Comparison of ENCODE assay signal across 25 mouse cellular contexts in the genomic region with DNA sequence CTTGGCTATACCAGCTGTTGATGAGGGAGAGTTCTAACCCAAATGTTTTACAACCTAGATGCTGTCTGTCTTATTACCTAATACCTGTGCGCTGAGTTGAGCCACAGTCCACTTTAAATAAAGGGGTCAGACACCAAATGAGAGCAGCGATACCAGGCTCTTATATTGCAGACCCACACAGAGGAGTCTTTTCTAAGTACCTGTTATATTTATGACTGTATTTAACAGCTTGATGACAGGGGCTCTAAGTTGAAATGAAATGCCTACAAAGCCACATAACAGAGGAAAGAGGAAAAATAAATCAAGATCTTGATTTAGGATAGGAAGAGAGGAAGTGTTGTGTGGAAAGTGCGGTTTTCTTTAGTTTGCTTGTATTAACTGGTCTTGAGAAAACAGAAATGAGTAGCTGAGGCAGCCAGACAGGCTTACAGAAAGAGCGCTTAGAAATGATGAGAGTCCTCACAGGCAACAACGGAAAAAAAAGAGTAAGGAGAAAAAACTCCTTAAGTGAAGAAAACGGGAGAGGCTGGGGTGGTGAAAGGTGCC.
DNase-seq lines count a peak whose midpoint lies in the region; ATAC-seq lines count a peak whose summit lies in the region.
"Had no signal": no experiment of that assay in that cellular context is flagged by ENCODE, and none has a peak within 500 bp of the region (broad histone marks: within the 10 kb centered on the region; RNA-seq: fewer than 3 reads in every experiment).

No protein-coding gene starts in this region.

- no peaks in the 10 kb centered on the region for H3K36me3 ChIP-seq in intestine, embryonic 14.5 days (ENCODE audit: control insufficient read depth, insufficient read depth, low read length)
- H3K36me3 ChIP-seq in intestine, embryonic 16.5 days (ENCODE audit: control insufficient read depth, insufficient read depth, low read length): no peaks in the 10 kb centered on the region
- H3K36me3 ChIP-seq in limb, embryonic 11.5 days (ENCODE audit: control insufficient read depth, insufficient read depth, low read length): no peaks in the 10 kb centered on the region
- no peaks in the 10 kb centered on the region for H3K36me3 ChIP-seq in limb, embryonic 10.5 days
- H3K36me3 ChIP-seq: embryonic facial prominence, embryonic 15.5 days; hindbrain, embryonic 10.5 days; hindbrain, embryonic 13.5 days had no signal

- H3K4me1 ChIP-seq in intestine, embryonic 14.5 days (replicated peaks; ENCODE audit: control insufficient read depth, insufficient read depth, low read length): peaks cover 7% of the 10 kb centered on the region; the same call in 1 of the 2 replicates
- H3K4me1 ChIP-seq in intestine, embryonic 16.5 days (ENCODE audit: control insufficient read depth, insufficient read depth, low read length): peaks cover 6% of the 10 kb centered on the region; the same call in 1 of the 2 replicates
- H3K4me1 ChIP-seq in limb, embryonic 11.5 days (ENCODE audit: control insufficient read depth, insufficient read depth, low read length): no peaks in the 10 kb centered on the region
- H3K4me1 ChIP-seq in limb, embryonic 10.5 days: peaks cover 18% of the 10 kb centered on the region
- H3K4me1 ChIP-seq: hindbrain, embryonic 10.5 days; hindbrain, embryonic 13.5 days had no signal

- H3K4me2 ChIP-seq in intestine, embryonic 14.5 days (ENCODE audit: low read length): peak overlapping the region; percentile 24; the same call in 1 of the 2 replicates
- no peak overlapping the region for H3K4me2 ChIP-seq in intestine, embryonic 16.5 days (ENCODE audit: low read depth, low read length)
- H3K4me2 ChIP-seq in limb, embryonic 11.5 days (ENCODE audit: low read depth, severe bottlenecking): no peak overlapping the region
- H3K4me2 ChIP-seq: embryonic facial prominence, embryonic 15.5 days; heart, embryonic 11.5 days; hindbrain, embryonic 13.5 days had no signal

- no peak for ATAC-seq in intestine, embryonic 14.5 days (replicated peaks; ENCODE audit: low FRiP score, low TSS enrichment, low read depth)
- ATAC-seq in intestine, embryonic 16.5 days: no peak
- peak; percentile 51 for ATAC-seq in limb, embryonic 11.5 days (ENCODE audit: insufficient number of reproducible peaks, low FRiP score, low TSS enrichment, low read depth)
- ATAC-seq in hematopoietic stem cell, adult 5-6 weeks (replicated peaks in 1 of 2; ENCODE audit: insufficient read depth in 1 of 2, low FRiP score in 2 of 2, low TSS enrichment in 1 of 2, low read depth in 1 of 2, poor library complexity in 2 of 2, severe bottlenecking in 2 of 2): peak; percentile 69 to 70
- ATAC-seq: CD4-positive, CD25-positive, alpha-beta regulatory T cell, adult 4 months; forebrain, embryonic 14.5 days; forebrain, postnatal 0 days; hindbrain, embryonic 16.5 days; inflammation-experienced regulatory T-cells, adult 6 months had no signal

- no peak overlapping the region for H3K4me3 ChIP-seq in intestine, embryonic 14.5 days (ENCODE audit: low read depth, low read length)
- no peak overlapping the region for H3K4me3 ChIP-seq in intestine, embryonic 16.5 days (ENCODE audit: low read length)
- H3K4me3 ChIP-seq in limb, embryonic 11.5 days (ENCODE audit: low read depth, low read length): no peak overlapping the region
- H3K4me3 ChIP-seq in limb, embryonic 10.5 days: no peak overlapping the region
- H3K4me3 ChIP-seq: embryonic facial prominence, embryonic 15.5 days; hindbrain, embryonic 10.5 days; hindbrain, embryonic 13.5 days had no signal

- DNase-seq in intestine, embryonic 14.5 days (ENCODE audit: low spot score): no peak
- DNase-seq in limb, embryonic 11.5 days (ENCODE audit: low spot score): no peak
- DNase-seq in limb, embryonic 10.5 days (ENCODE audit: low spot score): no peak
- DNase-seq in cerebellum, adult 8-10 months: no peak
- DNase-seq in natural killer cell, adult 2 months (ENCODE audit: low spot score in 2 of 2): no peak
- DNase-seq: adrenal gland, adult 2 months; adrenal gland, postnatal 14 days; cerebellum, adult 11 months; cerebellum, adult 2 months; cerebellum, postnatal 10 days; cerebellum, postnatal 36 days; forebrain, postnatal 0 days; gastrocnemius, postnatal 14 days; heart, adult 11 months; kidney, adult 11 months had no signal

- no peak overlapping the region for H3K9ac ChIP-seq in intestine, embryonic 14.5 days (ENCODE audit: low read length)
- H3K9ac ChIP-seq in intestine, embryonic 16.5 days (ENCODE audit: low read depth, low read length): no peak overlapping the region
- no peak overlapping the region for H3K9ac ChIP-seq in limb, embryonic 11.5 days (ENCODE audit: low read length)
- H3K9ac ChIP-seq: embryonic facial prominence, embryonic 15.5 days; forebrain, postnatal 0 days; hindbrain, embryonic 13.5 days had no signal

- H3K27me3 ChIP-seq in intestine, embryonic 14.5 days (replicated peaks; ENCODE audit: control insufficient read depth, insufficient read depth, low read length): no peaks in the 10 kb centered on the region
- no peaks in the 10 kb centered on the region for H3K27me3 ChIP-seq in intestine, embryonic 16.5 days (replicated peaks; ENCODE audit: control insufficient read depth, insufficient read depth, low read length)
- 0 out of 2 replicates have a peak, but pooled peaks cover 2% of the 10 kb centered on the region for H3K27me3 ChIP-seq in limb, embryonic 11.5 days (ENCODE audit: control insufficient read depth, insufficient read depth, low read length)
- peaks cover 54% of the 10 kb centered on the region for H3K27me3 ChIP-seq in limb, embryonic 10.5 days (ENCODE audit: low read depth, poor library complexity, severe bottlenecking)
- H3K27me3 ChIP-seq: embryonic facial prominence, embryonic 15.5 days; hindbrain, embryonic 13.5 days had no signal

- H3K9me3 ChIP-seq in intestine, embryonic 14.5 days (ENCODE audit: control insufficient read depth, low read length): no peaks in the 10 kb centered on the region
- no peaks in the 10 kb centered on the region for H3K9me3 ChIP-seq in intestine, embryonic 16.5 days (ENCODE audit: control insufficient read depth, low read length)
- no peaks in the 10 kb centered on the region for H3K9me3 ChIP-seq in limb, embryonic 11.5 days (ENCODE audit: control insufficient read depth, low read length)
- H3K9me3 ChIP-seq in limb, embryonic 10.5 days (replicated peaks): no peaks in the 10 kb centered on the region
- H3K9me3 ChIP-seq: embryonic facial prominence, embryonic 15.5 days; hindbrain, embryonic 10.5 days; hindbrain, embryonic 13.5 days had no signal

- no peak overlapping the region for H3K27ac ChIP-seq in intestine, embryonic 14.5 days (ENCODE audit: low read depth)
- no peak overlapping the region for H3K27ac ChIP-seq in intestine, embryonic 16.5 days (ENCODE audit: low read length)
- no peak overlapping the region for H3K27ac ChIP-seq in limb, embryonic 11.5 days (replicated peaks; ENCODE audit: low read depth, low read length)
- no peak overlapping the region for H3K27ac ChIP-seq in limb, embryonic 10.5 days
- H3K27ac ChIP-seq: embryonic facial prominence, embryonic 15.5 days; hindbrain, embryonic 10.5 days; hindbrain, embryonic 13.5 days had no signal

- 23% methylated on average over 6 of the region's 6 CpGs for WGBS in intestine, embryonic 14.5 days
- WGBS in intestine, embryonic 16.5 days: 35% methylated on average over 6 of the region's 6 CpGs
- 10% methylated on average over 6 of the region's 6 CpGs for WGBS in limb, embryonic 11.5 days
- WGBS in limb, embryonic 10.5 days: 36% methylated on average over 6 of the region's 6 CpGs

Comparison
In these comparisons a context has a peak if more than half of its experiments do, and no peak if none do; other contexts are left out.
1. ATAC-seq: peak in limb, embryonic 11.5 days (single experiment) and hematopoietic stem cell, adult 5-6 weeks (2 of 2); none in intestine, embryonic 14.5 days (single experiment) and intestine, embryonic 16.5 days (single experiment).